Mouse (Mus musculus) CD4-positive, CD25-positive, alpha-beta regulatory T cell, adult 2 months (primary cell): ENCODE data around the gene Gm21865.
"Not testable (repeated sequence)": the region's sequence is repeated elsewhere in the genome, so short reads cannot be mapped to it uniquely, and the experiment has no call there.

Experiments
- DNase-seq: peaks from one replicate; pipeline ENCODE4 v3.0.0-alpha.2; 2012; ENCODE audit warnings: low read depth, low spot score

Gene Gm21865

GRCm38 (mm10) chrY:40316803-40317202 lies at the start of gene Gm21865:
Gene Gm21865, minus strand, starts transcription at chrY:40316903.
- not testable (repeated sequence) for DNase-seq
